Mouse (Mus musculus): ENCODE results near the gene Nfatc2. TPM values are rescaled to one million over a fixed set of nuclear protein-coding genes. Genes with fewer than 3 reads are reported as not detected.
A peak's percentile ranks its signal among the peaks of the same experiment; 100 is the strongest.

The Nfatc2 gene
- total RNA-seq, 2 experiments from 2014 or later: 18.6 to 20.5 TPM

DNA sequence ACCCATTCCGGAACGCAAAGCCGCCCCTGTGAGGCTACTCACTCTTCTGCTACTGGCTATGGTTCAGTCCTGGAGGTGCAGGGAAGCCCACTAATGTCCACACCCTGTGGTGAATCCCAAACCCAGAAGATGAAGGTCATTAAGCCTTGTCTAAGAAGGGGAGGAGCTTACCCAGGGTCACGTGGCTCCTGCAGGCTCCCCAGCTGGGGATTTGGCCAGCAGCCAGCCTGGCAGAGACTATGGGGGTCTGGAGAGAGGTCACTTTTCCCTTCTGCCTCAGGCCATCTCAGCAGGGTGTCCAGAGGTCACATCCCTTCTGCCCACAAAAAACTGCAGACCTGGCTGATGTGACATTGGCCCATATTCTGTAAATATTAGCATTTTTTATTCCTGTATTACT lies 153.9 kb downstream of the Nfatc2 start:
- no peak for DNase-seq (ENCODE audit: low spot score in 2 of 2)

DNA sequence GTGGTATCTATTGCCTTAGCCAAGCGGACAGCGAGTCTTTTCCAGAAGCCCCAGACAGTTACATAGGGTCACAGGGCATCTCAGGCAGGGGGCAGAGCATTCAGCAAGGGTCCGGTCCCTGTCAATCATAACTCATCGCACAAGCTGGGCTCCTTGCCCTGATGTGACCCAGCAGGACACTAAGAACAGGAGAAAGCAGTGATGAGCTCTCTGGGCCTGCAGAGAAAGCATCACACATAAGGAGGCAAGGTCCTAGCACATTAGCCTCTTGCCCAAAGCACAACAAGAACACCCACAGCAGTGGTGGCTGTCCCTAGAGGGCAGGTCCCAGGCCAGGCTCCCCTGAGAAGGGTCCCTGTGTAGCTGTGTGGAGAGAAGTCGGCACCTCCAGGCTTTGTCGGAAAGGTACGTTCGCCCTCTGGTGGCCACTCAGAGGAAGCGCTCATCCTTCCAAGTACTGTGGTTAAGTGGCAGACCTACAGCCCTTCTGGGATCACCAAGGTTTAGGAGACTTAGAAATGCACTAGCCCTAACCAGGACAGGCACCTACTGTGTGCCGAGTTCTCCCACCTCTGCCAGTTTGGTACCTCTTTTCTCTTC lies 156.1 kb downstream of the Nfatc2 start:
- peak; percentile 68 to 81 for DNase-seq (ENCODE audit: low spot score in 2 of 2)

DNA sequence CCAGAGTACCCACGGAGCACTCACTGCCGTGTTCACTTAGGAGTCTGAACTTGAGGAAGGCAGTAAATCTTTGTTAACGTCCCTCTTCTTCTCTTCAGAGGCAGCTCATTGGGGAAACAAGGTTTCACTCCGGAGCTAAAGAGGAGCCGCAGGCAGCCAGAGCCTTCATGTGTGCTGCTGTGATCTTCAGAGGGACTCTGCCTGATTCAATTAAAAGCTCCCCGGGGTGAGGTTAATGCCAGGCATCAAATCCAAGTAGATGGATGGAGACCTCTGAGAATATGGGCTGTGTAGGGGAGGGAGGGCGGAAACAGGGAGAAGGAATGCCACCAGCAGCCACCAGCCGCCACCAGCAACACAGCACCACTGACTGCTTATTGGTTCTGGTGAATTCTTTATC lies 157.3 kb downstream of the Nfatc2 start:
- DNase-seq (ENCODE audit: low spot score in 2 of 2): no peak

DNA sequence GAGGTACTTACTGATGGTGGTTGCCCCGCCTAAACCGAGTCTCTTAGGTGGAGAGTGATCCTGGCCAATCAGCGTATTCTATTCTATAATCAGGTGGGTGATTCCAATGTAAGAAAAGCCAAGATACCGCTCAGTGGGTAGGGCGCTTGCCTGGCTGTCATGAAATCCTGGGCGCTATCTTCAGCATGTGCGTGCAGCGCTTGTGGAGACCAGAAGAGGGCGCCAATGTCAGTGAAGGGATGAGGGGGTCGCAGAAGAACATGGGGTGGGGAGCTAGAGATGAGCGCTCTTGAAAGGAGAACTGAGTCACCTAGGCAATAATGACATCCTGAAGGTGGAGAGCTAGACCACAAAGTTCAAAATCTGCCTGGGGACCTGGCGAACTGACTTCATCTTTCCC lies 160.0 kb downstream of the Nfatc2 start:
- peak in 1 of 2 experiments; percentile 42 for DNase-seq (ENCODE audit: low spot score in 2 of 2)

DNA sequence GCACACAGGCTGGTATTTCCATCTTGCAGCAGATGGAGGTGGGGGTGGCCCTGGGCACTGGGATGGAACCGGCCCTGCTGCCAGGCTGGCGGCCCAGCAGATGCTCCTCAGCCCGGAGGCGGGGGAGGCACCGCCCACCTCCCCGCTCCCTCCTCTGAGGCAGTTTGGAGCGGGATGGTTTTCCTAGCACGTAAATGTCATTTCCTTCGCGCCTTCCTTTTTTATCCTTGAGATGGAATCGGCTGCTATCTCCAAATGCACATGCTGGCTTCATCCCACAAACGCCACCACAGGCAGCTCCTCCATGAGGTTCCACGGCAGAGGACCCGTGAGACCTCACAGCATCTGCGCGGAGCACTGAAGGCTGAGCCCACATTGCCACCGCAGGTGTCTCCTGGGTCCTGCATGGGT lies 160.5 kb downstream of the Nfatc2 start:
- peak; percentile 75 to 82 for DNase-seq (ENCODE audit: low spot score in 2 of 2)

DNA sequence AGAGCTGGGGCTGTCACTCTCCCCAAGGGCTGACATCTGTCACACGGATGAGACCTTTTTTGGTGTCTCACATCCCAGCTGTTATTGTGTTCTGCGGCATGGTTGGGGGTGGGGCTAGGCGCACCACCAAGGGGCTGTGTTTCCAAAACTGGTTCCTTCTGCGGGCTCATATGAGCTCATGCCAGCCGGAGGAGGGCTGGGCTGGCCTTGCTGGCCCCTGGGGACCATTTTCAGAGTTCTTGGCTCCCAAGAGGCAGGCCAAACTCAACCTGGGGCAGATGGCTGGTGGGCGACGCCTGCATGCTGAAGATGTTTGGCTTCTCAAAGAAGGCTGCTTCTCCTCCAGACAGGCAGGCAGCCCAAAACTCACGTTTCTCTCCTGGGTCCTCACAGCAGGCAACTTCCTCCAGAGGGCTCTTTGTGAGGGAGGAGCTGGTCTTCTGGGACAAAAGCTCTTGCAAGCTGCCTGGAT lies 162.4 kb downstream of the Nfatc2 start:
- DNase-seq (ENCODE audit: low spot score in 2 of 2): peak in 1 of 2 experiments; percentile 31

DNA sequence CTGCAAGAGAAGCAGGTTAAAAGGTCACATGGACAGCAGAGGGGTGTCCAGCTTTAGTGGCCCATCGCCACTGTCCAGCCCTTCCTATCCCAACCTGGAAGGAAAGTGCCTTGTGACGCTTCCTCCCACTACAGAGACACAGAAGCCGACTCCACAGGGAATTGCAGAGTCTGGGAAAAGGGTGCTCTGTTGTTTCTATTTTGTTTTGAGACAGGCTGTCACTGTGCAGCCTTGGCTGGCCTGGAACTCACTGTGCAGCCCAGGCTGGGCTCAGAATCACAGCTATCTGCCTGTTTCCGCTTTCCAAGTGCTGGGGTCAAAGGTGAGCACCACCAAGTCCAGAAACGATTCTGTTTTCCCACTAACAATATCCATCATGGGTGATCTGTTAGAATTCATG lies 167.3 kb downstream of the Nfatc2 start:
- DNase-seq (ENCODE audit: low spot score in 2 of 2): no peak

DNA sequence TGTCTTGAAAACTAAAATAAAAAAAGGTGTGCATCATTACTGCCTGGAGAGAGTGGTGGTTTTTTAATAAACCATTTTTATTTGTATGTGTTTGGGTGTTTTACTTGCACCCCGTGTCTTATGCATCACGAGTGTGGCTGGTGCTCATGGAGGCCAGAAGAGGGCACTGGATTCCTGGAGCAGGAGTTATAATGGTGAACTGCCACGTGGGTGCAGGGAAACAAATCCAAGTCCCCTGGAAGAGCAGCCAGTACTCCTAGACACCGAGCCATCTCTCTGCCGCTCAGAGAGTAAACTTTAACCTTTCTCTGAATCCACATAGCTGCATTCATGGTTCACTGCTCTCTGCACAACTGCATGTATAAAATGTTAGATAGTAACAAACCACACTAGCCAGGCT lies 168.1 kb downstream of the Nfatc2 start:
- DNase-seq (ENCODE audit: low spot score in 2 of 2): no peak

DNA sequence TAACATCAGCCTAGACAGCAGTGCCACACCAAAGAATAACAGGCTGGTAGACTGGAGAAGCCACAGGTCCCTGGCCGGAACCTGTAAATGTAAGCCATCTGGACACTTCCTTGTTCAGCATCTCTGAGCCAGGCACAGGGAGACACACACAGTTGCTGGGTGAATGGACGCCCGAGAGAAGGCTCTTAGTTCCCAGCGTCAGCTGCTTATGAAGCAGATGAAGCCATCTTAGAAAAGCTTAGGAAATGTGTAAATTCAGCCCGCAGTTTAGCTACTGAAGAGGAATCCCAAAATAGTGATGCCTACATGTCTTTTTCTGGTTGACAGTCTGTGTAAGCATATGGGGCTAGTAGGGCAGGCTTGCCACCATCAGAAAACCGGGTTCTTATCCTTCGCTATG lies 169.1 kb downstream of the Nfatc2 start:
- no peak for DNase-seq (ENCODE audit: low spot score in 2 of 2)

DNA sequence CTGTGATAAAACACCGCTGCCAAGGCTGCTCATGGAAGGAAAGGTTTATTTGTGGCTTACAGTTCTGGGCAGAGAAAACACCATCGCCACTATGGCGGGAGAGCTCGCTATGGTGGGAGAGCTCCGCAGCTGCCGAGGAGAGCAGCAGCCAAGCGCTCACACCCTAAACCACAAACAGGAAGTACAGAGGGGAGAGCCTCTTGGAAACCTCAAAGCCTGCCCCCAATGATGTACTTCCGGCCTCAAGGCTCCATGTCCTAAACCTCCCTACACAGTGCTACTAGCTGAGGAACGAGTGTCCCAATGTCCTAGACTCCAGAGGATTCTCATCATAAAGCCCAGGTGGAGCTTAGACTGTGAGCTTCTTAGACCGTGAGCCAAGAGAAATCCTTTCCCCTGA lies 171.9 kb downstream of the Nfatc2 start:
- no peak for DNase-seq (ENCODE audit: low spot score in 2 of 2)

DNA sequence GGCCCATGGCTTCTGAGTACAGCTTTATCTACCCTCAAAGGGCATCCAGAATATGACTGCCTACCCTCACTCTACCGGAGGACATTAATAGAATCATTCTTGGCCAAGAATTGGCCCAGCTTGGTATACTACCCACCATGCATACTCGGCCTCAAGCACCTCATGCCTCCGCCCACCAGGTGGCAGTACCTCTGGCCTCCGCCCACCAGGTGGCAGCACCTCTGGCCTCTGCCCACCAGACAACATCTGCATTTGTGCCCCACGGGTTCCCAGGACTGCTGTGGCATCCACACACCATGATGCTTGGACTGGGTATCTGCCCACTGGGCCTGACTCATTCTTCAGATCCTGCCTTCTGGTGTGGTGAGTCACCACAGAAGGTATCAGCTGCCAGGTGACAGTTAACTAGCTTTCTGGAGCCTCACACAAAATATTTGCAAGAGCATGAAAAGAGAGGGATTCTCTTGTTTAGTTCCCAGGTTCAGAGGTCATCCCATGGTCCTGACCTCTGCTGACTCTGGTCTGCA lies 173.0 kb downstream of the Nfatc2 start:
- DNase-seq (ENCODE audit: low spot score in 2 of 2): no peak

Small RNA genes within 50 kb of the gene (microRNA-seq; reads per million reads assigned to microRNA genes)
- 11.6 to 13.0 reads per million in 2 experiments for gene Mir7004

Other genes with a start within 250 kb of the Nfatc2 start
- 100 to 1,000 TPM; 426 to 444 TPM for gene Atp9a, start 140.8 kb upstream of the Nfatc2 start, total RNA-seq (2021)
- under 1 TPM; 0.13 to 0.23 TPM for gene Sall4, start 166.3 kb upstream of the Nfatc2 start, total RNA-seq (2021)

All from layer of hippocampus, postnatal 10 days (tissue).